Mouse (Mus musculus) layer of hippocampus, adult 8-10 months (tissue): ENCODE data around the gene Uqcrh. TPM values are rescaled to one million over a fixed set of nuclear protein-coding genes. Genes with fewer than 3 reads are reported as not detected.

Experiments
- DNase-seq, 2 experiments: peaks; one replicate each; pipeline ENCODE4 v3.0.0; 2022; ENCODE audit warnings: low spot score in 2 of 2
- total RNA-seq, 4 experiments: library from RNA; stranded (reverse); gene quantifications; 2 replicates each; pipeline ENCODE4 v1.2.4; 2022

Uqcrh gene
- total RNA-seq, 4 experiments from 2014 or later: 402 to 415 (median 406) TPM

GRCm38 (mm10) chr4:116057559-116057958 is 17.3 kb downstream of the Uqcrh start:
- DNase-seq: no peak

- DNase-seq: peak; percentile 85 to 89
These were observed 21.4 kb downstream of the Uqcrh start, which contains the start of gene Nsun4 for GRCm38 (mm10) chr4:116053399-116053961. Gene Nsun4 (minus strand): TSS chr4:116053876.

- no peak for DNase-seq
These were observed 22.2 kb downstream of the Uqcrh start for GRCm38 (mm10) chr4:116052526-116053293.

- no peak for DNase-seq
These were observed 25.7 kb downstream of the Uqcrh start for GRCm38 (mm10) chr4:116049211-116049610.

- DNase-seq: no peak
These were observed 26.5 kb downstream of the Uqcrh start for GRCm38 (mm10) chr4:116048130-116048920.

- DNase-seq: no peak
These were observed 27.2 kb downstream of the Uqcrh start for GRCm38 (mm10) chr4:116047681-116048080.

GRCm38 (mm10) chr4:116046604-116047003 is 28.3 kb downstream of the Uqcrh start:
- no peak for DNase-seq

GRCm38 (mm10) chr4:116042186-116042585 is 32.7 kb downstream of the Uqcrh start:
- DNase-seq: no peak

GRCm38 (mm10) chr4:116040466-116040865 is 34.4 kb downstream of the Uqcrh start:
- no peak for DNase-seq

- peak in 1 of 2 experiments; percentile 42 for DNase-seq
These were observed 41.5 kb downstream of the Uqcrh start for GRCm38 (mm10) chr4:116033374-116033773.

GRCm38 (mm10) chr4:116032906-116033305 is 42.0 kb downstream of the Uqcrh start:
- DNase-seq: no peak

- DNase-seq: no peak
These were observed 56.7 kb downstream of the Uqcrh start, which contains the start of gene Faah for GRCm38 (mm10) chr4:116017902-116018746. Gene Faah (minus strand): TSS chr4:116017926.

- DNase-seq: peak; percentile 54 to 72
These were observed 57.5 kb downstream of the Uqcrh start for GRCm38 (mm10) chr4:116017300-116017901.

Other genes starting within 250 kb of the Uqcrh start
- gene Mob3c, start 247.0 kb downstream of the Uqcrh start, total RNA-seq: 10 to 100 TPM in 1 of 4 experiments, 1 to 10 TPM in 3; 4.5 to 10.2 (median 7.1) TPM
- 10 to 100 TPM; 47.2 to 70.6 (median 53.7) TPM for gene Mknk1, start 235.9 kb downstream of the Uqcrh start, total RNA-seq
- under 1 TPM in 3 of 4 experiments, not detected in 1; 0.39 to 0.53 (median 0.41) TPM for gene Kncn, start 190.7 kb downstream of the Uqcrh start, total RNA-seq
- gene 6430628N08Rik, start 184.4 kb downstream of the Uqcrh start, total RNA-seq: under 1 TPM in 2 of 4 experiments, not detected in 2; 0.20 to 0.28 TPM
- gene Dmbx1, start 135.1 kb downstream of the Uqcrh start, total RNA-seq: under 1 TPM in 1 of 4 experiments, not detected in 3; 0.08 TPM
- gene Faah, start 57.1 kb downstream of the Uqcrh start, total RNA-seq: 100 to 1,000 TPM; 125 to 145 (median 136) TPM
- 10 to 100 TPM; 10.6 to 11.8 (median 11.7) TPM for gene Nsun4, start 21.2 kb downstream of the Uqcrh start, total RNA-seq
- 10 to 100 TPM; 45.7 to 49.3 (median 47.9) TPM for gene Lrrc41, start 198 bp upstream of the Uqcrh start, total RNA-seq
- 1 to 10 TPM in 1 of 4 experiments, under 1 TPM in 3; 0.41 to 1.1 (median 0.72) TPM for gene Rad54l, start 48.6 kb upstream of the Uqcrh start, total RNA-seq
- 10 to 100 TPM; 69.7 to 76.0 (median 72.0) TPM for gene Pomgnt1, start 48.8 kb upstream of the Uqcrh start, total RNA-seq
- gene Lurap1, start 76.3 kb upstream of the Uqcrh start, total RNA-seq: 10 to 100 TPM; 21.9 to 23.7 (median 23.3) TPM
- gene Tspan1, start 92.5 kb upstream of the Uqcrh start, total RNA-seq: not detected
- gene 1700042G07Rik, start 98.3 kb upstream of the Uqcrh start, total RNA-seq: not detected
- gene Gm49337, start 98.3 kb upstream of the Uqcrh start, total RNA-seq: 1 to 10 TPM in 1 of 4 experiments, under 1 TPM in 1, not detected in 2; 0.96 to 4.1 TPM
- gene Pik3r3, start 146.5 kb upstream of the Uqcrh start, total RNA-seq: 10 to 100 TPM; 29.0 to 40.9 (median 35.9) TPM